Mouse (Mus musculus): ENCODE results near the gene Retreg2. TPM values are rescaled to one million over a fixed set of nuclear protein-coding genes. Genes with fewer than 3 reads are reported as not detected.

Gene Retreg2
- polyA plus RNA-seq, 1 experiment, result 33.9 TPM

- H3K79me2 ChIP-seq (ENCODE audit: control insufficient read depth, insufficient read depth), result peaks cover 6% of the 10 kb centered on the region
- H3ac ChIP-seq (ENCODE audit: control insufficient read depth, insufficient read length), result peak within 1 kb of the TSS; percentile 89
- TF ChIP-seq MAX (IDR thresholded peaks at IDR 0.05; ENCODE audit: low read depth) (peak; percentile 11), POLR2A (IDR thresholded peaks at IDR 0.05; ENCODE audit: insufficient read length, low read depth) (peak; percentile 79), REST (IDR thresholded peaks at IDR 0.05; ENCODE audit: insufficient read depth, insufficient read length) (no peak), TCF3 (IDR thresholded peaks at IDR 0.05; ENCODE audit: insufficient read length, low read depth) (no peak), USF1 (IDR thresholded peaks at IDR 0.05; ENCODE audit: low read depth) (no peak), MYOD1 (IDR thresholded peaks at IDR 0.05; ENCODE audit: control insufficient read depth in 1 of 3, insufficient read length in 2 of 3, low read depth in 2 of 3) (no peak), SRF (IDR thresholded peaks at IDR 0.05; ENCODE audit: control insufficient read depth, insufficient read length, low read depth) (peak; percentile 53), TCF12 (IDR thresholded peaks at IDR 0.05; ENCODE audit: insufficient read depth, poor library complexity, severe bottlenecking) (no peak), E2F4 (IDR thresholded peaks at IDR 0.05; ENCODE audit: insufficient read depth) (no peak), MYOG (IDR thresholded peaks at IDR 0.05; ENCODE audit: control insufficient read depth in 1 of 3, insufficient read depth in 1 of 3, insufficient read length in 2 of 3, low read depth in 2 of 3) (peak in 1 of 3 experiments; percentile 3), POLR2AphosphoS2 (IDR thresholded peaks at IDR 0.05; ENCODE audit: insufficient read length, low read depth) (peak; percentile 86), CEBPB (IDR thresholded peaks at IDR 0.05; ENCODE audit: insufficient read depth, poor library complexity, severe bottlenecking) (no peak)
- peaks cover 22% of the 10 kb centered on the region for H3K36me3 ChIP-seq (ENCODE audit: control insufficient read depth, insufficient read depth)
- H3K4me2 ChIP-seq (ENCODE audit: low read depth), result peak within 1 kb of the TSS; percentile 93
- no peaks in the 10 kb centered on the region for H3K27me3 ChIP-seq (ENCODE audit: control insufficient read depth, insufficient read depth, insufficient read length)
- H3K4me3 ChIP-seq, result peak within 1 kb of the TSS; percentile 94
Measured at GRCm38 (mm10) chr1:75191622-75192402, 49.2 kb downstream of the Retreg2 start, which contains the start of the genes Ankzf1 and Atg9a. Ankzf1 (plus strand) TSS chr1:75192151. Atg9a (minus strand) TSS chr1:75192196.

GRCm38 (mm10) chr1:75192452-75192851 is 49.9 kb downstream of the Retreg2 start:
- H3K4me2 ChIP-seq (ENCODE audit: low read depth), result peak overlapping the region; percentile 69
- H3K27me3 ChIP-seq (ENCODE audit: control insufficient read depth, insufficient read depth, insufficient read length), result no peaks in the 10 kb centered on the region
- H3K36me3 ChIP-seq (ENCODE audit: control insufficient read depth, insufficient read depth), result peaks cover 24% of the 10 kb centered on the region
- peak overlapping the region; percentile 94 for H3K4me3 ChIP-seq
- peak overlapping the region; percentile 89 for H3ac ChIP-seq (ENCODE audit: control insufficient read depth, insufficient read length)
- peaks cover 6% of the 10 kb centered on the region for H3K79me2 ChIP-seq (ENCODE audit: control insufficient read depth, insufficient read depth)
- TF ChIP-seq USF1 (IDR thresholded peaks at IDR 0.05; ENCODE audit: low read depth), result no peak
- TF ChIP-seq CEBPB (IDR thresholded peaks at IDR 0.05; ENCODE audit: insufficient read depth, poor library complexity, severe bottlenecking), result no peak
- no peak for TF ChIP-seq REST (IDR thresholded peaks at IDR 0.05; ENCODE audit: insufficient read depth, insufficient read length)
- no peak for TF ChIP-seq E2F4 (IDR thresholded peaks at IDR 0.05; ENCODE audit: insufficient read depth)
- no peak for TF ChIP-seq MYOD1 (IDR thresholded peaks at IDR 0.05; ENCODE audit: control insufficient read depth in 1 of 3, insufficient read length in 2 of 3, low read depth in 2 of 3)
- no peak for TF ChIP-seq POLR2A (IDR thresholded peaks at IDR 0.05; ENCODE audit: insufficient read length, low read depth)
- TF ChIP-seq MAX (IDR thresholded peaks at IDR 0.05; ENCODE audit: low read depth), result no peak
- no peak for TF ChIP-seq TCF12 (IDR thresholded peaks at IDR 0.05; ENCODE audit: insufficient read depth, poor library complexity, severe bottlenecking)
- TF ChIP-seq TCF3 (IDR thresholded peaks at IDR 0.05; ENCODE audit: insufficient read length, low read depth), result no peak
- no peak for TF ChIP-seq MYOG (IDR thresholded peaks at IDR 0.05; ENCODE audit: control insufficient read depth in 1 of 3, insufficient read depth in 1 of 3, insufficient read length in 2 of 3, low read depth in 2 of 3)
- no peak for TF ChIP-seq POLR2AphosphoS2 (IDR thresholded peaks at IDR 0.05; ENCODE audit: insufficient read length, low read depth)
- no peak for TF ChIP-seq SRF (IDR thresholded peaks at IDR 0.05; ENCODE audit: control insufficient read depth, insufficient read length, low read depth)

Other genes with a start within 250 kb of the Retreg2 start
- gene Cryba2, start 249.6 kb upstream of the Retreg2 start, polyA plus RNA-seq (2012; fragmentation: generic; extraction: Trizol), result not detected
- not detected for gene Cfap65, start 207.2 kb upstream of the Retreg2 start, polyA plus RNA-seq (2012; fragmentation: generic; extraction: Trizol)
- gene Ihh, start 191.1 kb upstream of the Retreg2 start, polyA plus RNA-seq (2012; fragmentation: generic; extraction: Trizol), result 0.07 TPM
- 4.5 TPM for gene Nhej1, start 17.6 kb upstream of the Retreg2 start, polyA plus RNA-seq (2012; fragmentation: generic; extraction: Trizol)
- 0.08 TPM for gene Slc23a3, start 8.9 kb upstream of the Retreg2 start, polyA plus RNA-seq (2012; fragmentation: generic; extraction: Trizol)
- gene Cnppd1, start 67 bp upstream of the Retreg2 start, polyA plus RNA-seq (2012; fragmentation: generic; extraction: Trizol), result 53.7 TPM
- 43.4 TPM for gene Zfand2b, start 25.9 kb downstream of the Retreg2 start, polyA plus RNA-seq (2012; fragmentation: generic; extraction: Trizol)
- gene Abcb6, start 37.6 kb downstream of the Retreg2 start, polyA plus RNA-seq (2012; fragmentation: generic; extraction: Trizol), result 61.4 TPM
- 11.4 TPM for gene Ankzf1, start 49.4 kb downstream of the Retreg2 start, polyA plus RNA-seq (2012; fragmentation: generic; extraction: Trizol)
- 44.6 TPM for gene Atg9a, start 49.4 kb downstream of the Retreg2 start, polyA plus RNA-seq (2012; fragmentation: generic; extraction: Trizol)
- 2.0 TPM for gene Glb1l, start 68.0 kb downstream of the Retreg2 start, polyA plus RNA-seq (2012; fragmentation: generic; extraction: Trizol)
- gene Stk16, start 68.1 kb downstream of the Retreg2 start, polyA plus RNA-seq (2012; fragmentation: generic; extraction: Trizol), result 86.4 TPM
- 210 TPM for gene Tuba4a, start 77.1 kb downstream of the Retreg2 start, polyA plus RNA-seq (2012; fragmentation: generic; extraction: Trizol)
- 0.11 TPM for gene A630095N17Rik, start 89.3 kb downstream of the Retreg2 start, polyA plus RNA-seq (2012; fragmentation: generic; extraction: Trizol)
- gene Dnajb2, start 93.6 kb downstream of the Retreg2 start, polyA plus RNA-seq (2012; fragmentation: generic; extraction: Trizol), result 54.1 TPM
- gene Ptprn, start 121.7 kb downstream of the Retreg2 start, polyA plus RNA-seq (2012; fragmentation: generic; extraction: Trizol), result 3.6 TPM
- not detected for gene Resp18, start 135.6 kb downstream of the Retreg2 start, polyA plus RNA-seq (2012; fragmentation: generic; extraction: Trizol)
- 170 TPM for gene Dnpep, start 175.2 kb downstream of the Retreg2 start, polyA plus RNA-seq (2012; fragmentation: generic; extraction: Trizol)
- gene Des, start 217.6 kb downstream of the Retreg2 start, polyA plus RNA-seq (2012; fragmentation: generic; extraction: Trizol), result 2,193 TPM
- gene Speg, start 232.5 kb downstream of the Retreg2 start, polyA plus RNA-seq (2012; fragmentation: generic; extraction: Trizol), result 42.3 TPM